4 mouse cellular contexts compared by ENCODE assay signal in genomic region chr15:85865913-85866312, GRCm38 (mm10). TPM values are rescaled to one million over a fixed set of nuclear protein-coding genes. Genes with fewer than 3 reads are reported as not detected.
"Had no signal": no experiment of that assay in that cellular context is flagged by ENCODE, and none has a peak within 500 bp of the region (broad histone marks: within the 10 kb centered on the region; RNA-seq: fewer than 3 reads in every experiment).

No protein-coding gene starts in this region.

RNA-seq across cellular contexts. Expression of gene Pkdrej, which starts 44.4 kb away (rescaled TPM):
- total RNA-seq: hematopoietic stem cell, adult 5-6 weeks had no signal
- polyA plus RNA-seq: hindbrain, embryonic 10.5 days; hindbrain, embryonic 12.5 days; inflammation-experienced regulatory T-cells, adult 6 months had no signal
